Mouse (Mus musculus) heart, adult 9 months (tissue): Measurements from ENCODE around the gene 3425401B19Rik.
A peak's percentile ranks its signal among the peaks of the same experiment; 100 is the strongest.

Experiments used
- DNase-seq, 2 experiments: peaks; one replicate each; pipeline ENCODE4 v3.0.0; 2022; ENCODE audit warnings: low spot score in 2 of 2

The 3425401B19Rik gene

DNA sequence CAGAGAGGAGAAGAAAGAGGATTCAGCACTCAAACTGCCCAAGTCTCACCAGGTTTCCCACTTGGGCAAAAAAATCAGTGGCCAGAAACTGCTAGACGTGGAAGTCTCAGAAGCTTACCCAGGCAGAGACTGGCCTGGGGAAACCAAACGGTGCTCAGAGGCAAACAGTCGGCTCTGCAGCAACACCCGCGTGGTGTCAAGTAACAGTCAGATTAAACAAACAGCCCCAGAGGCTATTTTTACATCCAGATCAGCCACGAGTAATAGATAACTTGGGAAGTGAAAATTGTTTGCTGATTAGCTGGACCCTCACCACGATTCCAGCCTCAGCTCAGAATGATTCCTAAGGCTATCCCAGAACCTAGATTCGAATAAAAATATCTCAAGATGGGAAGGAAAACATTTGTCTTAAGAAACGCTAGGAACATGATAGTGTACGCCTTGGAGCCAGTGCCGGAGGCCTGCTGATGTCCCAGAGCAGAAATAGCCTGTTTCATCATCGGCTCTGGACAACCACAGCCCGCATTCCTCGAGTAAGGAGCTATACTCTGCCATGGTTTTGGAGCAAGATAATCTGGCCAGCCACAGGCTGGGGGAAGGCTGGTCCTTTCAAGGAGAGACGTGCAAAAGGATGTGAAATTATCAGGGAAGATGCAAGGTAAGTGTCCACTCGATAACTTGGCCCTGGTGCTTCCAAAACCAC lies at the start of gene 3425401B19Rik:
Gene 3425401B19Rik (minus strand): TSS at position 170 of the 703 bp plus-strand sequence.
- DNase-seq: peak; percentile 52 to 62

DNA sequence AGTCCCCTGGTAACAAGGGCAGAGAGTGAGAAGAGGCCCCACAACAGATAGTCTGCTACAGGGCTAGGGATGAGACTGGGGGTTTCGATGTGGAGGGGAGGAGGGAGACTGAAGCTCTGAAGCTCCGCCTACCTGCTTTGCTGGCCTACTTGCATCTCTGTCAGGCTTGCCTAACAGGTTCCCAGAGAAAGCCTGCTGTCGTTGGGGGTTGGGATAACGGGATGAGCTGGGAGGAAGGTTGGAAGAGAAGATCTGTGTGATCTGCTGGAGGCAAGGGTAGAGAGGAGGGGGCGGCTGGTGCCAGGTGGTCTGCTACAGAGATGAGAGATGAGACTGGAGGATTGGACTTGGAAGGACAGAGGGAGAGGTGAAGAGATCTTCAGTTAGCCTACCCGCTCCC lies 47.9 kb upstream of the 3425401B19Rik start:
- DNase-seq: no peak

- DNase-seq: no peak
These were observed 41.8 kb upstream of the 3425401B19Rik start for GRCm38 (mm10) chr14:32726864-32727263.

DNA sequence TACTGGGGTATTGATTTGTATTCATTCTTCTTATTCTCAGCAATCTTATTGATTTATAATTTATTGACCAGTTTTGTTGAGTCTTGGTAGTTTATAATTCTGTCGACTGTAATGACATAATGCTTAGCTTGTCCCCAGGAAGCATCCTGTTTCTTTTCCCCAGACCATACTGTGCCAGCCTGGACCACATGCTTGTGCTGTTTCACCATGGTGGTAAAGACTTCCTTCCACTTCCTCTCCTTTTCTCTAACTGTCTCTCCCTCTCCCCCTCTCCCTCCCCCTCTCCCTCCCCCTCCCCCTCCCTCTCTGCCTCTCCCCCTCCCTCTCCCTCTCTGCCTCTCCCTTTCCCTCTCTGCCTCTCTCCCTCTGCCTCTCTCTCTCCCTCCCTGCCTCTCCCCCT lies 36.4 kb upstream of the 3425401B19Rik start:
- DNase-seq: no peak

DNA sequence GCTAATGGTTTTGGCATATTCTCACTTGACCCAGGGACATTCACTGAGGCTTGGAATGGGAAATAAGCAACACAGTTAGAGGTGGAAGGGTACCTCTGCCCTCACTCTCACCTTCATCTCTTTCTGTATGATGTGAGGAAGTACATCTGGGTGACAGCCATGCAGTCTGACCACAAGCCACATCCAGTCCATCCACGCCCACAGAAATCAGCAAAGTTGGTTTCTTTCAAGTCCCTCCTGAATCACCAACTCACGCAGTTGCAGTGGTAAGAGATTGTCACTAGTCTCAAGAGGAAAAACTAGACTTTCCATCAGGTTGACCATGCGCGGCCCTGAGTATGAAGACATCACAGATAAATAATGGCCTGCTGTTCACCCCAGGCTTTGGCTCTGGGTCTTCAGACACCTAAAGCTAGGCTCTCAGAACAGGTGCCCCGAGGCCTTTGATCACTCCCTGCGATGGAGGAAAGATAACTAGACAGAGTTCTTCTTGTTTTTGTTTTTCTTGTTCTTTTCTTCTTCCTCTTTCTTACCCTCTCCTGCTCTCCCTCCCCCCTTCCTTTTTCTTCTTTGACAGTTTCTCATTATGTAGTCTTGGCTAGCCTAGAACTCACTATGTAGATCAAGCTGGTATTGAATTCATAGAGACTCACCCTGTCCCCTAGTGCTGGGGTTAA lies 31.8 kb upstream of the 3425401B19Rik start:
- no peak for DNase-seq

DNA sequence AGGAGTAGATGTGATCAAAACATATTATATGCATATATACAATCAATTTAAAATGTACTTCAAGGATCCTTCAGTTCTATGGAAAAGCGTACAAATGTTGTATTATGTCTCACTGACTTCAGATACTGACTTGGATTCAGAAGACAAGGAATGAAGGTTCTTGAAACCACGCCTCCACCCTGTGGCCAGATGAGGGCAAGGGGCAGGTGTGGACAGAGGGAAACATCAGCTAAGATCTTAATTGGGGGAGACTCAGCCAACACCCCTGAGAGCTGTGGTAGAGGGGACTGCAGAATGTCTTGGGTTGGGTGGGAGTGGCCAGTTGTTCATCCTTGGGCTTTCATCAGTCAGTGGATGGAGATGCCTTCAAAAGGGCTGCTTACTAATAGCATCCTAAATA lies 30.4 kb upstream of the 3425401B19Rik start:
- no peak for DNase-seq

DNA sequence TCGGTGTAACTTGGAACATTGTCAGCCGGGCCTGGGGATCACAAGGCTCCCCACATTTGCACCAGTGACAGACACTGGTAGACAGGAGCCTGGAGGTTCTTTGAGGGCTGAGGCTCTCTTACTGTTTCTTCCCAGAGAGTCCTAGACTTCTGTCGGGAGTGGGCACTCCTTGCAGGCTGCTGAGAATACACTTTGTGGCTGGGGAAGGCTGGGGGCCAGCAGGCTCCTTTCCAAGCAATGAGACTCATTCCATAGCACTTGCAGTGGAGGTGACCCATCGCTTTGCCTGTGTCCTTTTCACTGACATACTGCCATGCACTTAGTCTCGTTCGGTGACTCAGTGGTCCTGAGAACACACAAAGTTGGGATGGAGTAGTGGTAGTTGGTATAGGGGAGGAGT lies 30.0 kb upstream of the 3425401B19Rik start:
- no peak for DNase-seq

DNA sequence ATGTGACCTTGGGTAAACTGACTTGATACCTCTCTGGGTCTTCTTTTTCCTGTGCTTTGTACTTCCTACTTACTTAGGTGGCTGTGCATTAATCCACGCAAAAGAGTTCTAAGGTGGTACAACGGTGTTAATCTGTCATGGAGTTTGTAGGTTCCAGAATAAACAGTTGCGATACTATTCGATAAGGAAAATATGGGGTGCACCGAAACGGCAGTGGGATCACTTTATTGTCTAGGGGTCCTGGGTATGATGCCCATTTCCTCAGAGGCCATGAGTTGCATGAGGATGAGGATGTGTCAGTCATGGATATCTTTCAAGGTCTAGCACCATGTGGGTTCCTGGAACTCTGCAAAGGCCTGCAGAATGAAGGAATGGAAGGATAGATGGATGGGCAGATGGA lies 24.8 kb upstream of the 3425401B19Rik start:
- no peak for DNase-seq

DNA sequence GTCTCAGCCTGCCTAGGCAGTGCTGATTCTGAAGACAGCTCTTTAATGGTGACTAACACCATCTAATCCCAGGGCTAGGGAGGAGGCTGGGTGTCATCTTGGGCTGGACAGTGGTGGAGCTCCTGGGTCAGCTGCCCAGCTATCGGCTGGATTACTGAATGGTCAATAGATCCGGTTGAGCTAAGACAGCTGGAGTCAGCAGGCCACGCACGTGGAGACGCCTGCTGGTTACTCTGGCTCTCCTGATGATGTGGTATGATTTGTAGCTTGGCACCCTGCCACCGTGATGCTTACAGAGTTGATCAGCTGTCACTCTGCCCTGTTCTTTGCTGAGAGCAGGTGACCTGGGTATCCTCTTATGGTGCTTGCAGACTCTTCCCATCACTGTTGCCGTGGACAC lies 23.7 kb upstream of the 3425401B19Rik start:
- DNase-seq: no peak

DNA sequence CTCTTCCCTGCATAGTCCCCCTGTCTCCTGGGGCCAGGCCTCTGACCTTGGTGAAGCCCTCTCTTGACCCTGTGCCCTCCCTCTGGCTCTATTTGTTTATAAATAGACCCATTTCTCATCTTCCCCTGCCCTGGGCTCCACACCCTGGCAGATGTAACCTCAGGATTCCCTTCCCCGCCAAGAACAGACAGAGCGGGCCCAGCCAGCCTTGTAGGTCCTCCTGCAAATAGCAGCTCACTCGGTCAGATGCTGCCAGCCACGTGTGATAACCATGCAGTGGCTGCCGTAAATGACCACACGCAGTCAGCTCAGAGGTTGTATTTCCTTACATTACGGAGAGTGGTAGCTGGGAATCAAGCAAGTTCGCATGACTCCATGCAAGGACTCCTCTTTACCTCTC lies 22.8 kb upstream of the 3425401B19Rik start:
- peak; percentile 35 to 44 for DNase-seq

DNA sequence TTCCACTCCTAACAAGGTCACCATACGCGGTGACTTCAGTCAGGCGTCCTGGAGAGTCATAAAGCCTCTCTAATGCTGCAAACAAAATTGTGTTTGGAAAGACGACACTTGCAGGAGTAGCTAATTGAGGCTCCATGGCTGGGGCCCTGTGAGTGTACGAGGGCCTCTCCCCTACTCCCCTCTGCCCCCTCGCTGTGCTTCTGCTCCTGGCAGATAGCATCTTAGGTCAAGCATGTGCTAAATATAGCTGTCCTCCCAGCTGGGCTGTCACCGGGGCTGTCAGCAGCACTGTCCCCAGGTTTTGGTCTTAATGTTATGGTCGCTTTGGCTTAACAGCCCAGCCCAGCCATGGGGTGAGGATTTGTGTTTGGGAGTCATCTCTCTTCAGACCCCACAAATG lies 15.9 kb upstream of the 3425401B19Rik start:
- DNase-seq: peak; percentile 29 to 43

DNA sequence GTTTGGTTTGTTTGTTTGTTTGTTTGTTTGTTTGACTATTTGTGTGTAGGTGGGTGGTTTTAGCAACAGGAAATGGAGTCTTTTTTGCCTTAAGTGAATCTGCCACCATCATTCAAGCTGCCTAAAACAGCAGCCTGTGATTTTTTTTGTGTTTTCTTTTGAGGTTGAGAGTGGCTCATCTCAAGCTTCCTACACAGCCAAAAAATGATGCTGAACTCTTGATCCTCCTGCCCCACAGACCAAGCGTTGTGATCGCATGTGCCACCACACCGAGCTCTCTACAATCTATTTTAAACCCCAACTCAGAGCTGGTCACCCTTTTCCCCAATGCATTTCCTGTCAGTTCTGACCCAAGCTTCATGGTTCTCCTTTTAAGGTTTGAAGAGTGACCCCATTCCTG lies 13.5 kb upstream of the 3425401B19Rik start:
- DNase-seq: no peak

GRCm38 (mm10) chr14:32697774-32698173 lies 12.7 kb upstream of the 3425401B19Rik start:
- DNase-seq: no peak

DNA sequence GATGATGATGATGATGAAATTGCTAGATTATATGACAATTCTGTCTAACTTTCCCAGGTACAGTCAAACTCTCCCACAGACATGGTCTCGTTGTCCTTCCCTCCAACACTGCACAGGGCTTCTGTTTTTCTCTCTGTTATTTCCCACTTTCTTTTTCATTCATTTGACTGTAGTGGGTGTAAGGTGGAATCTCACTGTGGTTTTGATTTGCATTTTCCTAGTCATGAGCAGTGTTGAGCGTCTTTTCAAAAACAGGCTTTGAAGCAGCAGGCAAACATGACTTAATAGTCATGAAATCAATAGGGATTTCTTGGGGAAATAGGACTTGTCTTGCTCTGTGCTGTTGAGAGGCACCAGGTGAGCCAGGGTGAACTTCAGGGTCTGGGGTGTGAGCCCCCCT lies 11.3 kb upstream of the 3425401B19Rik start:
- DNase-seq: no peak

GRCm38 (mm10) chr14:32695906-32696305 lies 10.8 kb upstream of the 3425401B19Rik start:
- DNase-seq: no peak

- DNase-seq: peak in 1 of 2 experiments; percentile 13
These were observed 373 bp downstream of the 3425401B19Rik start for GRCm38 (mm10) chr14:32684735-32685105.

DNA sequence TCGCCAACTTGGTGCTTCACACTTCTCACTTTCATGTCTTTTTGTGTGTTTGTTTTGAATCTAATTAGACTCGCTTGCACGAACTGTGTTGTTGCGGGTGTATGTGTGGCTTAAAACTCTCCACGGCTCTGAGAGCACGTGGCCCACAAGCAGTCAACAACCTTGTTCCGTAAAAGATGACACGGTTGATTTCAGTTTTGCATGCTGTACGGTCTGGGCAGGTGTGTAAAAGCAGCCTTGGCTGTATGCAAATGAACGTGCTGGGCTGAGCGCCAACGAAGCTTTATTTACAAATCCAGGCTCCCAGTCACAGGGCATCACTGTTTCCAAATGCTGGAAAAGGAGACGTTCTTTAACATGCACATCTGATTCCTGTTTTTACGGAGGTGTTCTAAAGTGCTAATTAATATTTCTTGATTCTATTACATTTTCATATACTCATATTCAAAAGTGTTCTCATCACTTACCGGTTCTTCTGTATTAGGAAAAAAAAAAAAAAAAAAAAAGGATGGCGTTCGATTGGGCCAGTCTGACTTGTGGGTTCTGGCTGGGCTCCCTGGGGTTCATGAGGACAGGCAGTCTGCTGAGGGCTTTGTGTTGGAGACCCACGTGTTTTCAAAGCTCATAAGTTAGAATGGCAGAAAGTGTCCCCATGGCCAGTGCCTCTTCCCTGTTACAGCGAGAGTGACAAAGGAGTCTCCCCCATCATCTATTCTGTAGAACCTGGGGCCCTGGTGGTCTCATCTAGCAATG lies 935 bp downstream of the 3425401B19Rik start:
- peak in 1 of 2 experiments; percentile 24 for DNase-seq

DNA sequence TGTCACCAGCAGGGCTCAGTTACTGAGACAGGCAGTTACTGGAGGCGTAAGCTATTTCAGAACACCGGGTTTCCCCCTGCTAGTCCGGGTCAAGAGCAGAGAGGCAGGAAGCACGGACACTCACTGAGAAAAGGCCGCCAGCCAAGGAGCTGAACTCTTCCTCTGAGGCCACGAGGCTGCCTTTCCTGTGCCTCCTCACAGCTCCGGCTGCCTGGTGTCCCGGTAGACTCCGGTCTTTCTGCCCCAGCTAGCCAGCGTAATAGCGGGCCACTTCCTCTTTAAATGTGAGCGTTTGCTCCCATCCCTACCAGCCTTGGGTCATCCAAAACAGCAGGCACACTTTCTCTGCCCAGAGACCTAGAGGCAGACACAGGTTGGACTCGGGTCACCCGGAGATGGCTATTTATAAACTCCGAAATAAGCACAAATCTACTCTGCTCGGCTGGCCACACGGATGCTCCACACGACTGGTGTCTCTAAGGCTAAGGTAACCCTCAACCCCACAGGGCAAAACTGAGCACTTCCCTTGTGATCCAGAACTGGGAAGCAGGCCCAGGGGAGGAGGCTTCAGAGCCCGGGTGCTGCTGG lies 1.7 kb downstream of the 3425401B19Rik start:
- DNase-seq: peak; percentile 57 to 62

- DNase-seq: no peak
These were observed 2.6 kb downstream of the 3425401B19Rik start for GRCm38 (mm10) chr14:32682536-32682935.

- no peak for DNase-seq
These were observed 3.5 kb downstream of the 3425401B19Rik start for GRCm38 (mm10) chr14:32681603-32682002.

DNA sequence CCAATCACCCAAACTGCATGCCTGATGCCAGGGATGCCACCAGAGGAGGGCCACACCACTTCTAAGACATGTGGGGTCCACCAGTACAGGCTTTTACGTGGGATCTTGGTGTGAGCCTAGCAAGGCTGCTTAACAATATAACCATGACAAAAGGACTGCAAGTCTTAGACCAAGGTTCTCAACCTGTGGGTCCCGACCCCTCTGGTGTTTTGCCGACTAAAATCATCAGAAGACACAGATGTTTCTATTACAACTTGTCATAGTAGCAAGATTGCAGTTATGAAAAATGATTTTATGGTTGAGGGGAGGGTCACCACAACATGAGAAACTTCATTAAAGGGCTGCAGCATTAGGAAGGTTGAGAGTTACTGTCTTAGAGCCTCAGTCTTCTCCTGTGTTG lies 6.5 kb downstream of the 3425401B19Rik start:
- no peak for DNase-seq

DNA sequence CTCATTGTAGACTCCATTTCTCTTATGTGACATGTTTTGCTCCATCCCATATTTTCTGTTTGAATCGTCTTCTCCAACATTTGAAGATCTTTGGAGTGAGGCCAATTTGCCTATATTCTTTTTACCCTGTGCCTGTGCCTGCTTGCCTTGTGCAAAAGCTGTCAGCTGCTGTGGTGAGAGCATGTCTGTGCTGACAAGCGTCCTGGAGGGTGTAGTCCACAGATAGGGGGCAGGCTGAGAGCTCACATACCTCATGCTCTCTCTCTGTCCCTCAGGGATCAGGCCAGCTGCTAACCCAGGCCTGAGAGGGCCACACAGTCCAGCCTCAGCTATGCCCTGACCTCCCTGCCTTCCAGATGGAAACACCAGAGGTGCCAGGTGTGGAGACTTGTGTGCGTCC lies 11.9 kb downstream of the 3425401B19Rik start:
- no peak for DNase-seq
